Mouse (Mus musculus): ENCODE data around the gene Eif5a. TPM values are rescaled to one million over a fixed set of nuclear protein-coding genes. Genes with fewer than 3 reads are reported as not detected.
A peak's percentile ranks its signal among the peaks of the same experiment; 100 is the strongest.

Gene Eif5a
- polyA plus RNA-seq, 1 experiment from 2014 or later, result 1,181 TPM

GRCm38 (mm10) chr11:69910781-69911560, 10.8 kb downstream of the Eif5a start:
- 95% methylated on average over 17 of the region's 17 CpGs for WGBS
- Histone ChIP-seq H3K36me3 (ENCODE audit: control insufficient read depth, insufficient read depth) (peaks cover 63% of the 10 kb centered on the region), H3K27ac (ENCODE audit: low read length) (no peak overlapping the region), H3K4me3 (replicated peaks; ENCODE audit: low read length) (no peak overlapping the region), H3K27me3 (replicated peaks; ENCODE audit: control insufficient read depth, insufficient read depth, low read length) (no peaks in the 10 kb centered on the region), H3K4me1 (replicated peaks; ENCODE audit: control insufficient read depth, insufficient read depth, low read length) (peaks cover 21% of the 10 kb centered on the region), H3K9ac (replicated peaks; ENCODE audit: low read depth, low read length) (no peak overlapping the region), H3K4me2 (ENCODE audit: low read length) (no peak overlapping the region), H3K9me3 (ENCODE audit: control insufficient read depth, low read length) (no peaks in the 10 kb centered on the region)
- ATAC-seq, result no peak

- H3K9ac ChIP-seq (replicated peaks; ENCODE audit: low read depth, low read length), result no peak overlapping the region
- WGBS, result 92% methylated on average over 8 of the region's 8 CpGs
These were observed 11.6 kb downstream of the Eif5a start for GRCm38 (mm10) chr11:69910177-69910576.

GRCm38 (mm10) chr11:69909174-69909573, 12.6 kb downstream of the Eif5a start:
- Histone ChIP-seq H3K9ac (replicated peaks; ENCODE audit: low read depth, low read length) (no peak overlapping the region), H3K36me3 (ENCODE audit: control insufficient read depth, insufficient read depth) (peaks cover 68% of the 10 kb centered on the region), H3K4me3 (replicated peaks; ENCODE audit: low read length) (no peak overlapping the region), H3K4me2 (ENCODE audit: low read length) (no peak overlapping the region), H3K27ac (ENCODE audit: low read length) (no peak overlapping the region), H3K4me1 (replicated peaks; ENCODE audit: control insufficient read depth, insufficient read depth, low read length) (peaks cover 7% of the 10 kb centered on the region), H3K9me3 (ENCODE audit: control insufficient read depth, low read length) (no peaks in the 10 kb centered on the region), H3K27me3 (replicated peaks; ENCODE audit: control insufficient read depth, insufficient read depth, low read length) (no peaks in the 10 kb centered on the region)
- ATAC-seq, result no peak
- WGBS, result 93% methylated on average over 5 of the region's 5 CpGs

More at GRCm38 (mm10) chr11:69910177-69910576, 11.6 kb downstream of the Eif5a start:
- H3K9me3 ChIP-seq (ENCODE audit: control insufficient read depth, low read length), result no peaks in the 10 kb centered on the region
- no peak for ATAC-seq
- H3K4me3 ChIP-seq (replicated peaks; ENCODE audit: low read length), result no peak overlapping the region
- no peaks in the 10 kb centered on the region for H3K27me3 ChIP-seq (replicated peaks; ENCODE audit: control insufficient read depth, insufficient read depth, low read length)
- no peak overlapping the region for H3K27ac ChIP-seq (ENCODE audit: low read length)
- H3K4me1 ChIP-seq (replicated peaks; ENCODE audit: control insufficient read depth, insufficient read depth, low read length), result peaks cover 16% of the 10 kb centered on the region
- H3K36me3 ChIP-seq (ENCODE audit: control insufficient read depth, insufficient read depth), result peaks cover 62% of the 10 kb centered on the region
- H3K4me2 ChIP-seq (ENCODE audit: low read length), result no peak overlapping the region

- H3K36me3 ChIP-seq (ENCODE audit: control insufficient read depth, insufficient read depth), result peaks cover 73% of the 10 kb centered on the region
- no peak for ATAC-seq
- H3K27ac ChIP-seq (ENCODE audit: low read length), result no peak overlapping the region
- peaks cover 7% of the 10 kb centered on the region for H3K4me1 ChIP-seq (replicated peaks; ENCODE audit: control insufficient read depth, insufficient read depth, low read length)
- H3K9ac ChIP-seq (replicated peaks; ENCODE audit: low read depth, low read length), result no peak overlapping the region
- no peak overlapping the region for H3K4me3 ChIP-seq (replicated peaks; ENCODE audit: low read length)
- no peaks in the 10 kb centered on the region for H3K9me3 ChIP-seq (ENCODE audit: control insufficient read depth, low read length)
- 90% methylated on average over 11 of the region's 11 CpGs for WGBS
- no peaks in the 10 kb centered on the region for H3K27me3 ChIP-seq (replicated peaks; ENCODE audit: control insufficient read depth, insufficient read depth, low read length)
- no peak overlapping the region for H3K4me2 ChIP-seq (ENCODE audit: low read length)
These were observed 13.1 kb downstream of the Eif5a start for GRCm38 (mm10) chr11:69908645-69909044.

GRCm38 (mm10) chr11:69904311-69904710, 17.4 kb downstream of the Eif5a start:
- H3K9me3 ChIP-seq (ENCODE audit: control insufficient read depth, low read length), result no peaks in the 10 kb centered on the region
- ATAC-seq, result no peak

GRCm38 (mm10) chr11:69902972-69903371, 18.8 kb downstream of the Eif5a start:
- peaks cover 31% of the 10 kb centered on the region for H3K4me1 ChIP-seq (replicated peaks; ENCODE audit: control insufficient read depth, insufficient read depth, low read length)
- H3K4me3 ChIP-seq (replicated peaks; ENCODE audit: low read length), result no peak overlapping the region; the same call in 1 of the 2 replicates
- WGBS, result 89% methylated on average over 13 of the region's 13 CpGs
- H3K4me2 ChIP-seq (ENCODE audit: low read length), result no peak overlapping the region; the same call in 1 of the 2 replicates
- H3K36me3 ChIP-seq (ENCODE audit: control insufficient read depth, insufficient read depth), result peaks cover 32% of the 10 kb centered on the region
- no peak for ATAC-seq
- H3K27me3 ChIP-seq (replicated peaks; ENCODE audit: control insufficient read depth, insufficient read depth, low read length), result no peaks in the 10 kb centered on the region
- no peaks in the 10 kb centered on the region for H3K9me3 ChIP-seq (ENCODE audit: control insufficient read depth, low read length)
- no peak overlapping the region for H3K27ac ChIP-seq (ENCODE audit: low read length)
- H3K9ac ChIP-seq (replicated peaks; ENCODE audit: low read depth, low read length), result no peak overlapping the region

More at GRCm38 (mm10) chr11:69904311-69904710, 17.4 kb downstream of the Eif5a start:
- H3K4me3 ChIP-seq (replicated peaks; ENCODE audit: low read length), result no peak overlapping the region
- no peak overlapping the region for H3K9ac ChIP-seq (replicated peaks; ENCODE audit: low read depth, low read length)
- peaks cover 42% of the 10 kb centered on the region for H3K36me3 ChIP-seq (ENCODE audit: control insufficient read depth, insufficient read depth)
- WGBS, result 95% methylated on average over 9 of the region's 9 CpGs
- H3K4me1 ChIP-seq (replicated peaks; ENCODE audit: control insufficient read depth, insufficient read depth, low read length), result peaks cover 18% of the 10 kb centered on the region
- H3K4me2 ChIP-seq (ENCODE audit: low read length), result no peak overlapping the region
- H3K27me3 ChIP-seq (replicated peaks; ENCODE audit: control insufficient read depth, insufficient read depth, low read length), result no peaks in the 10 kb centered on the region
- no peak overlapping the region for H3K27ac ChIP-seq (ENCODE audit: low read length)

GRCm38 (mm10) chr11:69901993-69902392, 19.8 kb downstream of the Eif5a start:
- peaks cover 31% of the 10 kb centered on the region for H3K4me1 ChIP-seq (replicated peaks; ENCODE audit: control insufficient read depth, insufficient read depth, low read length)
- under 1% methylated on average over 36 of the region's 39 CpGs for WGBS
- no peak for ATAC-seq

GRCm38 (mm10) chr11:69901406-69901846, 20.3 kb downstream of the Eif5a start:
- Histone ChIP-seq H3K9me3 (ENCODE audit: control insufficient read depth, low read length) (no peaks in the 10 kb centered on the region), H3K4me1 (replicated peaks; ENCODE audit: control insufficient read depth, insufficient read depth, low read length) (peaks cover 31% of the 10 kb centered on the region), H3K9ac (replicated peaks; ENCODE audit: low read depth, low read length) (peak overlapping the region; percentile 92), H3K27ac (ENCODE audit: low read length) (peak overlapping the region; percentile 98), H3K4me2 (ENCODE audit: low read length) (peak overlapping the region; percentile 92), H3K27me3 (replicated peaks; ENCODE audit: control insufficient read depth, insufficient read depth, low read length) (no peaks in the 10 kb centered on the region), H3K4me3 (replicated peaks; ENCODE audit: low read length) (peak overlapping the region; percentile 78), H3K36me3 (ENCODE audit: control insufficient read depth, insufficient read depth) (peaks cover 18% of the 10 kb centered on the region)
- peak; percentile 74 for ATAC-seq
- under 1% methylated on average over 40 of the region's 42 CpGs for WGBS

More at GRCm38 (mm10) chr11:69901993-69902392, 19.8 kb downstream of the Eif5a start:
- Histone ChIP-seq H3K27me3 (replicated peaks; ENCODE audit: control insufficient read depth, insufficient read depth, low read length) (no peaks in the 10 kb centered on the region), H3K4me3 (replicated peaks; ENCODE audit: low read length) (peak overlapping the region; percentile 78), H3K27ac (ENCODE audit: low read length) (peak overlapping the region; percentile 98), H3K4me2 (ENCODE audit: low read length) (peak overlapping the region; percentile 92), H3K9me3 (ENCODE audit: control insufficient read depth, low read length) (no peaks in the 10 kb centered on the region), H3K36me3 (ENCODE audit: control insufficient read depth, insufficient read depth) (peaks cover 24% of the 10 kb centered on the region), H3K9ac (replicated peaks; ENCODE audit: low read depth, low read length) (peak overlapping the region; percentile 92)

GRCm38 (mm10) chr11:69900471-69901405, 21.0 kb downstream of the Eif5a start, which contains the start of the genes 2810408A11Rik and Neurl4:
2810408A11Rik (minus strand) TSS chr11:69900987.
Neurl4 (plus strand) TSS chr11:69901072.
- Histone ChIP-seq H3K36me3 (ENCODE audit: control insufficient read depth, insufficient read depth) (peaks cover 14% of the 10 kb centered on the region), H3K9ac (replicated peaks; ENCODE audit: low read depth, low read length) (peak within 1 kb of the TSS; percentile 92), H3K27ac (ENCODE audit: low read length) (peak within 1 kb of the TSS; percentile 98), H3K4me2 (ENCODE audit: low read length) (peak within 1 kb of the TSS; percentile 92), H3K9me3 (ENCODE audit: control insufficient read depth, low read length) (no peaks in the 10 kb centered on the region), H3K4me3 (replicated peaks; ENCODE audit: low read length) (peak within 1 kb of the TSS; percentile 78), H3K27me3 (replicated peaks; ENCODE audit: control insufficient read depth, insufficient read depth, low read length) (no peaks in the 10 kb centered on the region), H3K4me1 (replicated peaks; ENCODE audit: control insufficient read depth, insufficient read depth, low read length) (peaks cover 31% of the 10 kb centered on the region)
- peak; percentile 96 for ATAC-seq
- under 1% methylated on average over 38 of the region's 38 CpGs for WGBS
